Mouse (Mus musculus): ENCODE results near the gene Dpf3.

GRCm38 (mm10) chr12:83260540-83260939, 227.0 kb downstream of the Dpf3 start:
- no peak for TF ChIP-seq GATA1 (IDR thresholded peaks at IDR 0.05; ENCODE audit: low read length)
- no peak for TF ChIP-seq TAL1 (IDR thresholded peaks at IDR 0.05; ENCODE audit: low read length)

Data from erythroblast, embryonic 14.5 days (primary cell).